Mouse (Mus musculus) ES-E14 (cell line): ENCODE results near the gene Ift88.

ENCODE experiments used
- ZC3H11A ChIP-seq: IDR thresholded peaks from 2 replicates; pipeline ENCODE4 v1.6.1; 2012; ENCODE audit warnings: low read depth, mild to moderate bottlenecking, inconsistent platforms, low read length, borderline replicate concordance
- ZNF384 ChIP-seq: IDR thresholded peaks from 2 replicates; pipeline ENCODE4 v1.6.1; 2012; ENCODE audit warnings: low read depth, low read length, inconsistent platforms

- no peak for TF ChIP-seq ZC3H11A
- no peak for TF ChIP-seq ZNF384
These were observed 70.0 kb downstream of the Ift88 start for GRCm38 (mm10) chr14:57493840-57494239.
